Mouse (Mus musculus) forebrain, embryonic 13.5 days (tissue): ENCODE measurements around the gene Pknox1. TPM values are rescaled to one million over a fixed set of nuclear protein-coding genes. Genes with fewer than 3 reads are reported as not detected.

ENCODE experiments used
- ATAC-seq: fragments of 200-750 bp; cut with Nextera tagmentation; 2 replicates; pipeline ENCODE4 v1.8.0; 2017
- H3K27ac ChIP-seq: fragments of 300-500 bp; sonication (generic); 2 replicates; pipeline ENCODE4 v1.5.1; 2015; ENCODE audit warnings: inconsistent platforms, mild to moderate bottlenecking, moderate library complexity
- H3K27me3 ChIP-seq: fragments of 300-500 bp; sonication (generic); 2 replicates; pipeline ENCODE4 v1.6.1; 2015; ENCODE audit warnings: mild to moderate bottlenecking, inconsistent platforms
- H3K36me3 ChIP-seq: fragments of 300-500 bp; sonication (generic); 2 replicates; pipeline ENCODE4 v1.6.1; 2015; ENCODE audit warnings: mild to moderate bottlenecking, inconsistent platforms; ENCODE audit not compliant: poor library complexity, severe bottlenecking
- H3K4me1 ChIP-seq: fragments of 300-500 bp; sonication (generic); 2 replicates; pipeline ENCODE4 v1.6.1; 2015; ENCODE audit warnings: inconsistent platforms
- H3K4me2 ChIP-seq: fragments of 300-500 bp; sonication (generic); 2 replicates; pipeline ENCODE4 v1.6.1; 2015; ENCODE audit warnings: inconsistent platforms, mild to moderate bottlenecking, moderate library complexity
- H3K4me3 ChIP-seq: fragments of 300-500 bp; sonication (generic); 2 replicates; pipeline ENCODE4 v1.5.1; 2015; ENCODE audit warnings: mild to moderate bottlenecking, inconsistent platforms
- H3K9ac ChIP-seq: fragments of 300-500 bp; sonication (generic); 2 replicates; pipeline ENCODE4 v1.6.1; 2015; ENCODE audit warnings: mild to moderate bottlenecking, inconsistent platforms
- H3K9me3 ChIP-seq: fragments of 300-500 bp; sonication (generic); replicated peaks from 2 replicates; pipeline ENCODE4 v1.6.1; 2016; ENCODE audit warnings: inconsistent platforms
- WGBS: fragments of 180-500 bp; shearing (Covaris S2); methylation state at CpG from one replicate; pipeline ENCODE4 v1.1.7; 2015; 5-methylcytosine and 5-hydroxymethylcytosine counted together
- polyA plus RNA-seq: library from polyadenylated mRNA; unstranded; fragments of >200 nt; fragmentation: Nextera tagmentation; extraction: Ambion mirVana; gene quantifications from 2 replicates; pipeline ENCODE4 v1.2.1, GENCODE M21; 2015

Gene Pknox1
- polyA plus RNA-seq, 1 experiment from 2014 or later, result 29.6 TPM

- no peak for ATAC-seq
- H3K4me2 ChIP-seq, result no peak overlapping the region
- no peak overlapping the region for H3K27ac ChIP-seq
- peaks cover 19% of the 10 kb centered on the region for H3K36me3 ChIP-seq
- no peaks in the 10 kb centered on the region for H3K9me3 ChIP-seq
- no peaks in the 10 kb centered on the region for H3K27me3 ChIP-seq
- H3K4me3 ChIP-seq, result no peak overlapping the region
- no peak overlapping the region for H3K9ac ChIP-seq
- 94% methylated on average over 3 of the region's 3 CpGs for WGBS
- no peaks in the 10 kb centered on the region for H3K4me1 ChIP-seq
These were observed 45.4 kb downstream of the Pknox1 start for GRCm38 (mm10) chr17:31609895-31610294.

- Histone ChIP-seq H3K9ac (no peak overlapping the region), H3K36me3 (no peaks in the 10 kb centered on the region), H3K4me2 (no peak overlapping the region), H3K9me3 (no peaks in the 10 kb centered on the region), H3K27me3 (no peaks in the 10 kb centered on the region), H3K4me1 (no peaks in the 10 kb centered on the region), H3K27ac (no peak overlapping the region), H3K4me3 (no peak overlapping the region)
- 91% methylated on average over 4 of the region's 4 CpGs for WGBS
- ATAC-seq, result no peak
These were observed 48.7 kb downstream of the Pknox1 start for GRCm38 (mm10) chr17:31613086-31613755.

- Histone ChIP-seq H3K9ac (no peak overlapping the region), H3K27ac (no peak overlapping the region), H3K36me3 (no peaks in the 10 kb centered on the region), H3K9me3 (no peaks in the 10 kb centered on the region), H3K4me2 (no peak overlapping the region), H3K4me1 (no peaks in the 10 kb centered on the region), H3K27me3 (no peaks in the 10 kb centered on the region), H3K4me3 (no peak overlapping the region)
- no peak for ATAC-seq
- 92% methylated on average over 4 of the region's 4 CpGs for WGBS
These were observed 58.6 kb downstream of the Pknox1 start for GRCm38 (mm10) chr17:31623101-31623500.

DNA sequence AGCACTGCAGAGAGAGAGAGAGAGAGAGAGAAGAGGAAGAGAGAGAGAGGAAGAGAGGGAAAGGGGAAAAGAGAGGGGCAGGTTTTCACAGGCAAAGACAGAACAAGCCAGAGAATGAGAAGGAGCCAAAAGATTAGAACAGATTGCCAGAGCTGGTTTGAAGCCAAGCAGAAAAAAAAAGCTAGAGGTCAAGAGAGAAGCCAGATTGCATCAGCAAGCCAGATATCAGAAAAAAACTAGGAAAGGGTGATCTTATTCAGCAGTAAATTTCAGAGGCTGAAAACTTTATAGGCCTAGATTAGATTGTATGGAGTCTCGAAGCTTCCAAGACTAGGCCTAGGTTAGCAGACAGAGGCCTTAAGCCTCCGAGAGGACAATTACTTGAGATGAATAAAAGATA lies 63.4 kb downstream of the Pknox1 start:
- H3K4me2 ChIP-seq, result no peak overlapping the region
- H3K27ac ChIP-seq, result no peak overlapping the region
- H3K27me3 ChIP-seq, result no peaks in the 10 kb centered on the region
- WGBS, result 87% methylated on average over 2 of the region's 2 CpGs
- H3K9ac ChIP-seq, result no peak overlapping the region
- no peak for ATAC-seq
- H3K9me3 ChIP-seq, result no peaks in the 10 kb centered on the region
- no peaks in the 10 kb centered on the region for H3K36me3 ChIP-seq
- H3K4me3 ChIP-seq, result no peak overlapping the region
- H3K4me1 ChIP-seq, result no peaks in the 10 kb centered on the region

GRCm38 (mm10) chr17:31631081-31631800 lies 66.7 kb downstream of the Pknox1 start:
- whole genome bisulfite sequencing, result 89% methylated on average over 10 of the region's 10 CpGs
- ATAC-seq, result no peak
- H3K9ac ChIP-seq, result no peak overlapping the region
- no peaks in the 10 kb centered on the region for H3K36me3 ChIP-seq
- H3K27ac ChIP-seq, result no peak overlapping the region
- H3K27me3 ChIP-seq, result peaks cover 15% of the 10 kb centered on the region
- peaks cover 5% of the 10 kb centered on the region for H3K4me1 ChIP-seq
- H3K9me3 ChIP-seq, result no peaks in the 10 kb centered on the region
- H3K4me2 ChIP-seq, result no peak overlapping the region
- no peak overlapping the region for H3K4me3 ChIP-seq

DNA sequence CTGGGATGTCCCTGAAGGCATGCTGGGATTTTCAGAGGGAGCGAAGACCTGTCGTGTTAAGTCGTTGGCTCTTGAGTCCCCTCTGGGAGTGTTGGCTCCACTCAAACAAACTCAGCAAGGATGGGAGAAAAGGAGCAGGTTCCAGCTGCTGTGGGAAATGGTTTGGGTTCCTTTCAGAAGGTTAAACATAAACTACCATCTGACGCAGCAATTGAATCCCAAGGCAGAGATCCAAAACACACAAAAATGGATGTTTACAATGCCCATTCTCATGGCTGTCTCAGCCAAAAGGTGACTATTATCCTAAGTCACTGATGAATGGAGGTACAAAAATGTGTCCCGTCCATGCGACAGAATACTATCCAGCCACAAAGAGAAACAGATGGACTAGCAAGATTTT lies 68.5 kb downstream of the Pknox1 start:
- peaks cover 23% of the 10 kb centered on the region for H3K4me1 ChIP-seq
- H3K36me3 ChIP-seq, result no peaks in the 10 kb centered on the region
- H3K9me3 ChIP-seq, result no peaks in the 10 kb centered on the region
- H3K27ac ChIP-seq, result no peak overlapping the region
- ATAC-seq, result no peak
- 78% methylated on average over 6 of the region's 6 CpGs for WGBS
- no peak overlapping the region for H3K9ac ChIP-seq
- H3K4me3 ChIP-seq, result no peak overlapping the region
- no peak overlapping the region for H3K4me2 ChIP-seq
- H3K27me3 ChIP-seq, result peaks cover 24% of the 10 kb centered on the region

- Histone ChIP-seq H3K4me3 (no peak overlapping the region), H3K4me1 (peaks cover 29% of the 10 kb centered on the region), H3K27ac (no peak overlapping the region), H3K9ac (no peak overlapping the region), H3K36me3 (no peaks in the 10 kb centered on the region), H3K4me2 (no peak overlapping the region), H3K9me3 (no peaks in the 10 kb centered on the region), H3K27me3 (peaks cover 24% of the 10 kb centered on the region)
- WGBS, result 70% methylated on average over 5 of the region's 5 CpGs
- no peak for ATAC-seq
These were observed 70.4 kb downstream of the Pknox1 start for GRCm38 (mm10) chr17:31634896-31635295.

- no peaks in the 10 kb centered on the region for H3K36me3 ChIP-seq
- H3K27me3 ChIP-seq, result peaks cover 24% of the 10 kb centered on the region
- peaks cover 30% of the 10 kb centered on the region for H3K4me1 ChIP-seq
- H3K9ac ChIP-seq, result no peak overlapping the region
- H3K4me2 ChIP-seq, result peak overlapping the region; percentile 96
- WGBS, result 71% methylated on average over 11 of the region's 11 CpGs
- 0 out of 2 replicates have a peak overlapping the region, but pooled peaks have one; percentile 53 for H3K4me3 ChIP-seq
- no peaks in the 10 kb centered on the region for H3K9me3 ChIP-seq
- no peak overlapping the region for H3K27ac ChIP-seq
- no peak for ATAC-seq
These were observed 71.2 kb downstream of the Pknox1 start for GRCm38 (mm10) chr17:31635781-31636180.

DNA sequence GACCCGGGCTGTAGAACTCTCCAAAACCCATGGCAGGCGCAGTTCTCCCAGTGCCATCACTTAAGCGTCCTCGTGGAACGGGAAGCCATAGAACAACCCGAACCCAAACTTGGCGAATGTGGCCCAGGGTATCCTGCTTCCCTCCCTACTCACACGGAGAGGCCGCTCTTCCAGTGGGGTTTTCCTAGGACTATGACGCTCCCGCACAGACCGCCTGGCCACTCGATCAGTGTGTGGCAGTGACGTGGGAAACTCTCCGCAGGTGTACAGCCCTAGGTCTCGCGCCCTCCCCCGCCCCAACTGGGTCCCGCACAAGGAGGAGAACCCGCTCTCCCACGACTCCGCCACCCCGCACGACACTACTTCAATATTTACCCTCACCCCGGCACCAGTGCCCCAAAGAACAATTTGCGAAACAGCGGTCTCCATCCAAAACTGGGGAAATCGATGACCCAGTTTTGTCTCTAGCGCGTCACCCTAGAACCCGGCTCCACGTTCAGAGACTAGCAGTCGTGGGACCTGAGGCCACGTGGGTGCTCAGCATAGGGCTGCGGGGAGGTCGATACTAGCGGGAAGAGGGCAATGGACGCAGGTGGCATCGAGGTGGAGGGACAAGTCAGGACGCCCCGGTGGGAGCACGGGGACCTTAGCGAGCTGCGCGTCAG lies 71.9 kb downstream of the Pknox1 start:
- Histone ChIP-seq H3K4me1 (peaks cover 30% of the 10 kb centered on the region), H3K9ac (peak overlapping the region; percentile 68), H3K9me3 (no peaks in the 10 kb centered on the region), H3K36me3 (no peaks in the 10 kb centered on the region), H3K27me3 (peaks cover 24% of the 10 kb centered on the region), H3K4me3 (peak overlapping the region; percentile 53), H3K4me2 (peak overlapping the region; percentile 96), H3K27ac (no peak overlapping the region)
- WGBS, result 4% methylated on average over 45 of the region's 45 CpGs
- ATAC-seq, result peak; percentile 40; the same call in 1 of the 2 replicates

DNA sequence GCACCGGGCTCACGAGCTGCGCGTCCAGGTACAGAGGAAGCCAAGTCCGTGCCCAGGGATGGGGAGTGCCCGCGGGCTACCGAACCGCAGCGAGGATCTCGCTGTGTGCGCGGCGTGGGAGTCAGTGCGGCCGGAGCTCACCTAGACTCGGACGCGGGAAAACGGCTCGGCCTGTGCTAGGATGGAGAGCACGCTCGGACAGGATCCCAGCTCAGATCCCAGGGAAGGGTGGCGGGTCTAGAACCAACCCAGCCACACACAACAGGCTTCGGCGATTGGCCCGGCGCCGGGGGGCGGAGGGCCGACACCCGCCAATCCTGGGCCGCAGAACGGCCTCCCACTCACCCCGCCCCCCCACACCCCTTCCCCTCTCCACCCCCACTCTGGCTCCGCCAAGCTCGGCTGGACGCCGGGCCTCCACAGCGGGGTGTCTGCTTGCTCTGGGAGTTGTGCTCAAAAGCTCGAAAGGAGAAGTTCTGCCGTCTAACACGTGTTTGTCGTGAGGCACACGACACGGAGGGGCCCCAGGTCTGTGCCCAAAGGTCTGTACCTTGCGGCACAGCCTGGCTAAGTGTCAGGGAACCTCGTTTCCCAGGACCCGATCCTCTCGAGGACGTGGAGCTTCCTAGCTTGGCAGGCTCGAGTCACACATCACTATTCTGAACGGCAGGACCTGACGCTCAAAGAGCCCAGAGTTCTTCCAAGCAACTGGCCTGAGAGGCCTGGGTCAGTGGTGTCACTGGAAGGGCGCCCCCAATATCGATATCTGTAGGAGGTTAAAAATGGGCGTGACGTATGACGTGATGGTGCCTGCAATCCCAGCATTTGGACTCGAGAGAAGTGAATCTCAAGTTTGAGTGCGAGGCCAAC lies 72.6 kb downstream of the Pknox1 start, which contains the start of gene Cbs:
TSS of gene Cbs (minus strand) at position 297 of the 870 bp plus-strand sequence.
- peaks cover 24% of the 10 kb centered on the region for H3K27me3 ChIP-seq
- H3K9ac ChIP-seq, result peak within 1 kb of the TSS; percentile 68
- H3K9me3 ChIP-seq, result no peaks in the 10 kb centered on the region
- peaks cover 30% of the 10 kb centered on the region for H3K4me1 ChIP-seq
- H3K4me3 ChIP-seq, result peak within 1 kb of the TSS; percentile 53
- WGBS, result 3% methylated on average over 59 of the region's 61 CpGs
- peak within 1 kb of the TSS; percentile 96 for H3K4me2 ChIP-seq
- H3K27ac ChIP-seq, result peak within 1 kb of the TSS; percentile 81
- H3K36me3 ChIP-seq, result no peaks in the 10 kb centered on the region
- peak; percentile 83 for ATAC-seq

DNA sequence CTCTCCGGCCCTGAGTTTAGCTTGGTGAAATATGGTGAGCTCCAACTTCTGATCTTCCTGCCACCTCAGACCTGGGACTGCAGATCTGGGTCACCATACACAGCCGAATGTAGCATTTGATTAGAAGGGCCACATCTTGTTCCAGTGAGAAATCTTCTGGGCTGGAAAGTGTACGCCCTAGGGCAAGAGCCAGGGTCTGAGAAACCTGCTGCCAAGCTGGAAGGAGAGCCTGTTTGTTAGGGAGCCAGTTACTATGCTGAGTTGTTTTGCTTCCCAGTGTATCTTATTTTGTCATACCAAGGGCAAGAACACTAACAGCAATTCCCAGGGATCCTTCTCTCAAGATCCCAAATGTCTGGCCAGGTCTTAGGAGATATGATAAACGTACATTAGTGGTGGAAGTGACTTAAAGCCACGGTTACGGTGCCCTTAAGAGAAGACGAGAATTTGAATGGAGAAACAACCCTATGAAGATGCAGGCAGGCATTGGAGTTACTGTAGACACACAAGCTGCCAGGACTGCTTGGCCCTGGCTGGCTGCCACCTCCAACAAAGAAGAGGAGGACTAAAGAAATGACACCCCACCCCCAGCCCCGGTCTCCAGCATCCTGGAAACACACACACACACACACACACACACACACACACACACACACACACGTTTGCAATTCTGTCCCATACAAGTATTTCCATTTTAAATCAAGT lies 73.5 kb downstream of the Pknox1 start:
- Histone ChIP-seq H3K36me3 (no peaks in the 10 kb centered on the region), H3K4me1 (peaks cover 30% of the 10 kb centered on the region), H3K9me3 (no peaks in the 10 kb centered on the region), H3K4me3 (0 out of 2 replicates have a peak overlapping the region, but pooled peaks have one; percentile 53), H3K4me2 (peak overlapping the region; percentile 96), H3K9ac (no peak overlapping the region), H3K27ac (peak overlapping the region; percentile 81), H3K27me3 (peaks cover 24% of the 10 kb centered on the region)
- 35% methylated on average over 9 of the region's 9 CpGs for WGBS
- ATAC-seq, result peak; percentile 41; the same call in 1 of the 2 replicates
